Comparison of ENCODE assay signal across 22 mouse cellular contexts in the genomic region with DNA sequence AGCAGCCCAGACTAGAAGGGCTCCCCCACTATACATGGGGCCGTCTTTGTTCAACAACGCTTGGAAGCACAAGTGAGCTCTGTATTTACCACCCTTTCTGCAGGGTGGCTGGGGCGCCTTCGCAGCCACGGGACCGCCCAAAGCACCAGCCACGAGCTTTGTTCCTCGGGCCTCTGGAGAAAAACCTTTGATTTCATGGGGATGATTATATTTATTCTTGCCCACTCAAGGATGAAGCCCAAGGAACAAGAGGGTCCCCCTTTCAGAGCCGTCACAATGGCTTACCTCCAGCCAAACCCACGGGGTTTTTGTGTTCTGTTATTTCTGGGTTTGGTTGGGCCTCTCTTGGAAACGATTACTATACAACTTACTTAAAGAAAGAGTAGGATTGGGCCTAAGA. TPM values are rescaled to one million over a fixed set of nuclear protein-coding genes. Genes with fewer than 3 reads are reported as not detected.
DNase-seq lines count a peak whose midpoint lies in the region; ATAC-seq lines count a peak whose summit lies in the region.
"Had no signal": no experiment of that assay in that cellular context is flagged by ENCODE, and none has a peak within 500 bp of the region (broad histone marks: within the 10 kb centered on the region; RNA-seq: fewer than 3 reads in every experiment).

No protein-coding gene starts in this region.

- peaks cover 43% of the 10 kb centered on the region for H3K27me3 ChIP-seq in embryonic facial prominence, embryonic 11.5 days (ENCODE audit: control insufficient read depth, insufficient read depth, low read length)
- peaks cover 88% of the 10 kb centered on the region for H3K27me3 ChIP-seq in embryonic facial prominence, embryonic 10.5 days (replicated peaks; ENCODE audit: low read depth, poor library complexity, severe bottlenecking)
- peaks cover 53% of the 10 kb centered on the region for H3K27me3 ChIP-seq in hindbrain, embryonic 11.5 days (ENCODE audit: control insufficient read depth, insufficient read depth, low read length)
- peaks cover 66% of the 10 kb centered on the region for H3K27me3 ChIP-seq in hindbrain, embryonic 14.5 days (ENCODE audit: control insufficient read depth, insufficient read depth, low read length)
- H3K27me3 ChIP-seq in midbrain, embryonic 12.5 days: peaks cover 73% of the 10 kb centered on the region
- H3K27me3 ChIP-seq in midbrain, embryonic 16.5 days (ENCODE audit: control insufficient read depth, insufficient read depth, low read depth, low read length): peaks cover 38% of the 10 kb centered on the region
- peaks cover 40% of the 10 kb centered on the region for H3K27me3 ChIP-seq in forebrain, embryonic 14.5 days (replicated peaks; ENCODE audit: control insufficient read depth, insufficient read depth, low read length)

- no peak for ATAC-seq in embryonic facial prominence, embryonic 11.5 days (replicated peaks; ENCODE audit: insufficient number of reproducible peaks, low FRiP score, low TSS enrichment, low read depth)
- 0 out of 2 replicates have a peak, but pooled peaks have one; percentile 27 for ATAC-seq in hindbrain, embryonic 11.5 days (ENCODE audit: low FRiP score)
- no peak for ATAC-seq in hindbrain, embryonic 14.5 days (ENCODE audit: low FRiP score)
- ATAC-seq in midbrain, embryonic 12.5 days (ENCODE audit: low FRiP score, low read depth): peak; percentile 68
- ATAC-seq in midbrain, embryonic 16.5 days: no peak
- ATAC-seq in forebrain, embryonic 14.5 days: peak; percentile 67
- ATAC-seq: activated CD4-positive, CD25-positive, alpha-beta regulatory T cell, adult 4 months; intestine, embryonic 15.5 days; Patski had no signal

- no peak overlapping the region for H3K4me2 ChIP-seq in embryonic facial prominence, embryonic 11.5 days (ENCODE audit: low read depth, low read length)
- H3K4me2 ChIP-seq in hindbrain, embryonic 11.5 days (replicated peaks; ENCODE audit: low read depth, low read length): no peak overlapping the region
- no peak overlapping the region for H3K4me2 ChIP-seq in hindbrain, embryonic 14.5 days (replicated peaks)
- H3K4me2 ChIP-seq in midbrain, embryonic 12.5 days (replicated peaks): no peak overlapping the region
- H3K4me2 ChIP-seq in midbrain, embryonic 16.5 days (ENCODE audit: low read length): no peak overlapping the region
- no peak overlapping the region for H3K4me2 ChIP-seq in forebrain, embryonic 14.5 days (ENCODE audit: low read length)
- H3K4me2 ChIP-seq: embryonic facial prominence, embryonic 15.5 days; heart, embryonic 12.5 days; intestine, embryonic 15.5 days had no signal

- DNase-seq in embryonic facial prominence, embryonic 11.5 days (ENCODE audit: low spot score): peak; percentile 11
- DNase-seq in embryonic facial prominence, embryonic 10.5 days (ENCODE audit: low spot score): no peak
- peak; percentile 26 for DNase-seq in hindbrain, embryonic 11.5 days (ENCODE audit: low spot score)
- no peak for DNase-seq in hindbrain, embryonic 14.5 days (ENCODE audit: low spot score)
- DNase-seq in forebrain, embryonic 14.5 days (ENCODE audit: low spot score): peak; percentile 47
- DNase-seq: adrenal gland, postnatal 14 days; cerebellum, adult 18-20 months; cerebellum, adult 9-11 months; cerebellum, postnatal 36 days; gastrocnemius, adult 2 months; gastrocnemius, postnatal 25 days; kidney, adult 18-20 months had no signal

- H3K4me3 ChIP-seq in embryonic facial prominence, embryonic 11.5 days (ENCODE audit: low read depth, low read length): no peak overlapping the region
- H3K4me3 ChIP-seq in embryonic facial prominence, embryonic 10.5 days: no peak overlapping the region
- H3K4me3 ChIP-seq in hindbrain, embryonic 11.5 days (ENCODE audit: low read depth, low read length): no peak overlapping the region
- no peak overlapping the region for H3K4me3 ChIP-seq in hindbrain, embryonic 14.5 days (replicated peaks; ENCODE audit: low read length)
- H3K4me3 ChIP-seq in midbrain, embryonic 12.5 days: no peak overlapping the region
- no peak overlapping the region for H3K4me3 ChIP-seq in midbrain, embryonic 16.5 days (ENCODE audit: low read depth, low read length)
- no peak overlapping the region for H3K4me3 ChIP-seq in forebrain, embryonic 14.5 days (ENCODE audit: low read depth, low read length)
- H3K4me3 ChIP-seq: embryonic facial prominence, embryonic 15.5 days; erythroblast, embryonic 14.5 days; gastrocnemius, adult 2 months; heart, embryonic 12.5 days; hindbrain, embryonic 10.5 days; intestine, embryonic 15.5 days had no signal

- 18% methylated on average over 11 of the region's 11 CpGs for WGBS in embryonic facial prominence, embryonic 11.5 days
- 17% methylated on average over 11 of the region's 11 CpGs for WGBS in embryonic facial prominence, embryonic 10.5 days
- WGBS in hindbrain, embryonic 11.5 days: 14% methylated on average over 11 of the region's 11 CpGs
- 10% methylated on average over 11 of the region's 11 CpGs for WGBS in hindbrain, embryonic 14.5 days
- WGBS in midbrain, embryonic 12.5 days: 6% methylated on average over 11 of the region's 11 CpGs
- 6% methylated on average over 11 of the region's 11 CpGs for WGBS in midbrain, embryonic 16.5 days
- WGBS in forebrain, embryonic 14.5 days: 4% methylated on average over 11 of the region's 11 CpGs

- no peaks in the 10 kb centered on the region for H3K4me1 ChIP-seq in embryonic facial prominence, embryonic 11.5 days (ENCODE audit: control insufficient read depth, insufficient read depth, low read length)
- peaks cover 25% of the 10 kb centered on the region for H3K4me1 ChIP-seq in embryonic facial prominence, embryonic 10.5 days
- H3K4me1 ChIP-seq in hindbrain, embryonic 11.5 days (replicated peaks; ENCODE audit: control insufficient read depth, insufficient read depth, low read length): 0 out of 2 replicates have a peak, but pooled peaks cover 2% of the 10 kb centered on the region
- H3K4me1 ChIP-seq in hindbrain, embryonic 14.5 days (replicated peaks; ENCODE audit: control insufficient read depth, insufficient read depth, low read length): no peaks in the 10 kb centered on the region
- H3K4me1 ChIP-seq in midbrain, embryonic 12.5 days: peaks cover 42% of the 10 kb centered on the region
- peaks cover 19% of the 10 kb centered on the region; the same call in 1 of the 2 replicates for H3K4me1 ChIP-seq in midbrain, embryonic 16.5 days (ENCODE audit: control insufficient read depth, insufficient read depth, low read length)
- peaks cover 10% of the 10 kb centered on the region; the same call in 1 of the 2 replicates for H3K4me1 ChIP-seq in forebrain, embryonic 14.5 days (ENCODE audit: control insufficient read depth, insufficient read depth, low read length)

- H3K9ac ChIP-seq in embryonic facial prominence, embryonic 11.5 days (replicated peaks; ENCODE audit: low read length): no peak overlapping the region
- no peak overlapping the region for H3K9ac ChIP-seq in hindbrain, embryonic 11.5 days (ENCODE audit: low read depth, low read length)
- no peak overlapping the region for H3K9ac ChIP-seq in hindbrain, embryonic 14.5 days
- H3K9ac ChIP-seq in midbrain, embryonic 12.5 days (replicated peaks): no peak overlapping the region
- H3K9ac ChIP-seq in midbrain, embryonic 16.5 days (ENCODE audit: low read depth, low read length): no peak overlapping the region
- H3K9ac ChIP-seq in forebrain, embryonic 14.5 days (ENCODE audit: low read length): no peak overlapping the region
- H3K9ac ChIP-seq: embryonic facial prominence, embryonic 15.5 days; heart, embryonic 12.5 days; intestine, embryonic 15.5 days had no signal

- H3K9me3 ChIP-seq in embryonic facial prominence, embryonic 11.5 days (replicated peaks; ENCODE audit: control insufficient read depth, low read length): no peaks in the 10 kb centered on the region
- no peaks in the 10 kb centered on the region for H3K9me3 ChIP-seq in embryonic facial prominence, embryonic 10.5 days
- H3K9me3 ChIP-seq in hindbrain, embryonic 11.5 days (ENCODE audit: control insufficient read depth, low read length): no peaks in the 10 kb centered on the region
- H3K9me3 ChIP-seq in hindbrain, embryonic 14.5 days (ENCODE audit: control insufficient read depth, low read length): no peaks in the 10 kb centered on the region
- H3K9me3 ChIP-seq in midbrain, embryonic 12.5 days: 0 out of 2 replicates have a peak, but pooled peaks cover 4% of the 10 kb centered on the region
- H3K9me3 ChIP-seq in midbrain, embryonic 16.5 days (replicated peaks; ENCODE audit: control insufficient read depth, low read length, poor library complexity, severe bottlenecking): no peaks in the 10 kb centered on the region
- H3K9me3 ChIP-seq in forebrain, embryonic 14.5 days (replicated peaks; ENCODE audit: control insufficient read depth, low read length): no peaks in the 10 kb centered on the region
- H3K9me3 ChIP-seq: embryonic facial prominence, embryonic 15.5 days; heart, embryonic 12.5 days; hindbrain, embryonic 10.5 days; intestine, embryonic 15.5 days had no signal

- H3K27ac ChIP-seq in embryonic facial prominence, embryonic 11.5 days (replicated peaks; ENCODE audit: low read depth, low read length): no peak overlapping the region
- H3K27ac ChIP-seq in embryonic facial prominence, embryonic 10.5 days (replicated peaks): no peak overlapping the region
- H3K27ac ChIP-seq in hindbrain, embryonic 11.5 days (ENCODE audit: low read depth, low read length): no peak overlapping the region
- no peak overlapping the region for H3K27ac ChIP-seq in hindbrain, embryonic 14.5 days
- no peak overlapping the region for H3K27ac ChIP-seq in midbrain, embryonic 12.5 days (replicated peaks)
- no peak overlapping the region for H3K27ac ChIP-seq in midbrain, embryonic 16.5 days (ENCODE audit: low read length)
- H3K27ac ChIP-seq in forebrain, embryonic 14.5 days (ENCODE audit: low read depth, low read length): no peak overlapping the region
- H3K27ac ChIP-seq: embryonic facial prominence, embryonic 15.5 days; gastrocnemius, adult 2 months; hindbrain, embryonic 10.5 days; intestine, embryonic 15.5 days had no signal

- H3K36me3 ChIP-seq in embryonic facial prominence, embryonic 11.5 days (replicated peaks; ENCODE audit: control insufficient read depth, insufficient read depth, low read depth, low read length): no peaks in the 10 kb centered on the region
- no peaks in the 10 kb centered on the region for H3K36me3 ChIP-seq in embryonic facial prominence, embryonic 10.5 days (replicated peaks)
- H3K36me3 ChIP-seq in hindbrain, embryonic 11.5 days (ENCODE audit: control insufficient read depth, insufficient read depth, low read length): no peaks in the 10 kb centered on the region
- H3K36me3 ChIP-seq in hindbrain, embryonic 14.5 days (replicated peaks; ENCODE audit: control insufficient read depth, insufficient read depth): no peaks in the 10 kb centered on the region
- H3K36me3 ChIP-seq in midbrain, embryonic 12.5 days: no peaks in the 10 kb centered on the region
- H3K36me3 ChIP-seq in midbrain, embryonic 16.5 days (ENCODE audit: control insufficient read depth, insufficient read depth, low read length): no peaks in the 10 kb centered on the region
- H3K36me3 ChIP-seq in forebrain, embryonic 14.5 days (ENCODE audit: control insufficient read depth, insufficient read depth, low read length): no peaks in the 10 kb centered on the region
- H3K36me3 ChIP-seq: embryonic facial prominence, embryonic 15.5 days; heart, embryonic 12.5 days; hindbrain, embryonic 10.5 days; intestine, embryonic 15.5 days had no signal

RNA-seq across cellular contexts. Expression of gene Helt, which starts 5.2 kb away (rescaled TPM):
- polyA plus RNA-seq in embryonic facial prominence, embryonic 11.5 days (2014; fragmentation: Nextera tagmentation; extraction: Ambion mirVana): 0.88 and 1.9 TPM in 2 replicates
- 0.36 and 0.64 TPM in 2 replicates for polyA plus RNA-seq in embryonic facial prominence, embryonic 10.5 days (2016; fragmentation: Nextera tagmentation; extraction: Ambion mirVana)
- 0.60 and 1.1 TPM in 2 replicates for polyA plus RNA-seq in hindbrain, embryonic 11.5 days (2014; fragmentation: Nextera tagmentation; extraction: Ambion mirVana)
- polyA plus RNA-seq in hindbrain, embryonic 14.5 days (2014; fragmentation: Nextera tagmentation; extraction: Ambion mirVana): 0.48 TPM in 1 of 2 replicates, not detected in the other
- 38.6 and 58.0 TPM in 2 replicates for polyA plus RNA-seq in midbrain, embryonic 12.5 days (2016; fragmentation: Nextera tagmentation; extraction: Ambion mirVana)
- polyA plus RNA-seq in midbrain, embryonic 16.5 days (2015; fragmentation: Nextera tagmentation; extraction: Ambion mirVana): 2.8 and 3.2 TPM in 2 replicates
- polyA plus RNA-seq in forebrain, embryonic 14.5 days (2014; fragmentation: Nextera tagmentation; extraction: Ambion mirVana): 5.4 and 5.9 TPM in 2 replicates
- polyA plus RNA-seq: activated CD4-positive, CD25-positive, alpha-beta regulatory T cell, adult 4 months; erythroblast, embryonic 14.5 days; heart, embryonic 12.5 days; heart, embryonic 16.5 days; intestine, embryonic 15.5 days; Patski had no signal

Comparison
In these comparisons a context has a peak if more than half of its experiments do, and no peak if none do; other contexts are left out.
1. ATAC-seq: peak in hindbrain, embryonic 11.5 days (single experiment), midbrain, embryonic 12.5 days (single experiment) and forebrain, embryonic 14.5 days (single experiment); none in embryonic facial prominence, embryonic 11.5 days (single experiment), hindbrain, embryonic 14.5 days (single experiment) and midbrain, embryonic 16.5 days (single experiment).
2. DNase-seq: peak in embryonic facial prominence, embryonic 11.5 days (single experiment), hindbrain, embryonic 11.5 days (single experiment) and forebrain, embryonic 14.5 days (single experiment); none in embryonic facial prominence, embryonic 10.5 days (single experiment) and hindbrain, embryonic 14.5 days (single experiment).